Mouse (Mus musculus) right cerebral cortex, postnatal 36 days (tissue): ENCODE measurements at regions not wholly inside any gene's neighbourhood (a gene's known extent, or its start where the extent isn't known, plus 50 kb on each side); places are given as distances from the start of the nearest gene placed in this dataset.

Experiments used
- DNase-seq, 2 experiments: peaks; one replicate each; pipeline ENCODE4 v3.0.0; 2022; ENCODE audit warnings: low spot score in 2 of 2, mixed read lengths in 1 of 2

GRCm38 (mm10) chr12:25233027-25233535 is 136.1 kb upstream of the Id2 start:
- DNase-seq, result no peak

- DNase-seq, result no peak
These were observed 135.6 kb upstream of the Id2 start for GRCm38 (mm10) chr12:25232358-25233026.

GRCm38 (mm10) chr12:25228708-25229107 is 131.8 kb upstream of the Id2 start:
- DNase-seq, result no peak

- DNase-seq, result no peak
These were observed 130.8 kb upstream of the Id2 start for GRCm38 (mm10) chr12:25227736-25228135.

- no peak for DNase-seq
These were observed 127.7 kb upstream of the Id2 start for GRCm38 (mm10) chr12:25224644-25225043.

GRCm38 (mm10) chr12:25224201-25224600 is 127.3 kb upstream of the Id2 start:
- DNase-seq, result no peak

- no peak for DNase-seq
These were observed 126.6 kb upstream of the Id2 start for GRCm38 (mm10) chr12:25223539-25223938.

GRCm38 (mm10) chr12:25220780-25221106 is 123.8 kb upstream of the Id2 start:
- no peak for DNase-seq

- no peak for DNase-seq
These were observed 123.3 kb upstream of the Id2 start for GRCm38 (mm10) chr12:25220096-25220779.

- DNase-seq, result no peak
These were observed 122.6 kb upstream of the Id2 start for GRCm38 (mm10) chr12:25219546-25219945.

- no peak for DNase-seq
These were observed 120.0 kb upstream of the Id2 start for GRCm38 (mm10) chr12:25216792-25217516.

GRCm38 (mm10) chr12:25215266-25215665 is 118.3 kb upstream of the Id2 start:
- no peak for DNase-seq

GRCm38 (mm10) chr12:25213782-25214478 is 117.0 kb upstream of the Id2 start:
- DNase-seq, result no peak

- DNase-seq, result no peak
These were observed 114.4 kb upstream of the Id2 start for GRCm38 (mm10) chr12:25211331-25211730.

- DNase-seq, result no peak
These were observed 113.7 kb upstream of the Id2 start for GRCm38 (mm10) chr12:25210597-25210996.

GRCm38 (mm10) chr12:25209333-25209728 is 112.4 kb upstream of the Id2 start:
- no peak for DNase-seq

- DNase-seq, result no peak
These were observed 111.9 kb upstream of the Id2 start for GRCm38 (mm10) chr12:25208670-25209332.

GRCm38 (mm10) chr12:25203371-25204067 is 106.6 kb upstream of the Id2 start:
- DNase-seq, result no peak

- DNase-seq, result no peak
These were observed 103.2 kb upstream of the Id2 start for GRCm38 (mm10) chr12:25200161-25200560.

- no peak for DNase-seq
These were observed 100.8 kb upstream of the Id2 start for GRCm38 (mm10) chr12:25197757-25198156.

GRCm38 (mm10) chr12:25196022-25196421 is 99.1 kb upstream of the Id2 start:
- no peak for DNase-seq
